ENCODE assay signal across 22 mouse cellular contexts in the genomic region with DNA sequence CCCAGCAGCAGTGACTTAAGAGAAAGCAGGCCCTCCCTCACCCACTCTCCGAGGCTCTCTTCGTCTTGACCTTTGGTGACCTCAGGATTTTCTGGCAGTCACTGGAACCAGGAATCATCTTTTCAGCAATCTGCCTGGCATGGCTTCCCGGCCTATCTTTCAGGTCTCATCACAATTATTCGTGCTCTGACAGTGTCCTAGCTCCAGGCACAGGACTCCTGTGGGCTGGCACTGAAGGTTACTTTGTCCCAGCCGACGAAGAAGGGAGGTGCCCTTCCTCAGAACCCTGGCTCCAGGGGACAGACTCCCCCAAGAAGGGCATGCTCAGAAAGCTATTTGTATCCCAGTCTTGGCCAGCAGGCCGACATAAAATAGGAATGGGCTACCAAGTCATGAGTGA. TPM values are rescaled to one million over a fixed set of nuclear protein-coding genes. Genes with fewer than 3 reads are reported as not detected.
A peak's percentile ranks its signal among the peaks of the same experiment; 100 is the strongest.
DNase-seq lines count a peak whose midpoint lies in the region; ATAC-seq lines count a peak whose summit lies in the region.
"Had no signal": no experiment of that assay in that cellular context is flagged by ENCODE, and none has a peak within 500 bp of the region (broad histone marks: within the 10 kb centered on the region; RNA-seq: fewer than 3 reads in every experiment).

No protein-coding gene starts in this region.

- H3K36me3 ChIP-seq in forebrain, embryonic 12.5 days (replicated peaks): no peaks in the 10 kb centered on the region
- no peaks in the 10 kb centered on the region for H3K36me3 ChIP-seq in forebrain, embryonic 11.5 days (ENCODE audit: control insufficient read depth, insufficient read depth, low read length)
- no peaks in the 10 kb centered on the region for H3K36me3 ChIP-seq in kidney, embryonic 15.5 days
- H3K36me3 ChIP-seq in forebrain, embryonic 16.5 days (ENCODE audit: control insufficient read depth, insufficient read depth): no peaks in the 10 kb centered on the region
- H3K36me3 ChIP-seq: hindbrain, embryonic 10.5 days; limb, embryonic 10.5 days; liver, embryonic 15.5 days; lung, embryonic 15.5 days; stomach, embryonic 15.5 days had no signal

- ATAC-seq in forebrain, embryonic 12.5 days (ENCODE audit: low FRiP score): no peak
- ATAC-seq in forebrain, embryonic 11.5 days (replicated peaks; ENCODE audit: low FRiP score): no peak
- ATAC-seq in kidney, embryonic 15.5 days (replicated peaks; ENCODE audit: low FRiP score): no peak
- ATAC-seq in forebrain, embryonic 16.5 days: no peak
- ATAC-seq: intestine, postnatal 0 days had no signal

- no peak overlapping the region for H3K4me3 ChIP-seq in forebrain, embryonic 12.5 days (replicated peaks)
- no peak overlapping the region for H3K4me3 ChIP-seq in forebrain, embryonic 11.5 days (ENCODE audit: low read depth, low read length)
- no peak overlapping the region for H3K4me3 ChIP-seq in kidney, embryonic 15.5 days (replicated peaks)
- H3K4me3 ChIP-seq in forebrain, embryonic 16.5 days (replicated peaks; ENCODE audit: low read length): no peak overlapping the region
- H3K4me3 ChIP-seq: hindbrain, embryonic 10.5 days; limb, embryonic 10.5 days; liver, embryonic 15.5 days; lung, embryonic 15.5 days; stomach, embryonic 15.5 days had no signal

- no peak overlapping the region for H3K9ac ChIP-seq in forebrain, embryonic 12.5 days
- H3K9ac ChIP-seq in forebrain, embryonic 11.5 days (ENCODE audit: low read length): no peak overlapping the region
- H3K9ac ChIP-seq in kidney, embryonic 15.5 days: no peak overlapping the region
- H3K9ac ChIP-seq in forebrain, embryonic 16.5 days (replicated peaks; ENCODE audit: low read depth, low read length): no peak overlapping the region
- H3K9ac ChIP-seq: liver, embryonic 15.5 days; lung, embryonic 15.5 days; stomach, embryonic 15.5 days had no signal

- H3K27me3 ChIP-seq in forebrain, embryonic 12.5 days: peaks cover 27% of the 10 kb centered on the region
- H3K27me3 ChIP-seq in forebrain, embryonic 11.5 days (ENCODE audit: control insufficient read depth, insufficient read depth, low read length): peaks cover 8% of the 10 kb centered on the region; the same call in 1 of the 2 replicates
- H3K27me3 ChIP-seq in kidney, embryonic 15.5 days: peaks cover 31% of the 10 kb centered on the region
- H3K27me3 ChIP-seq in forebrain, embryonic 16.5 days (replicated peaks; ENCODE audit: control insufficient read depth, insufficient read depth, low read length): no peaks in the 10 kb centered on the region

- 46% methylated on average over 7 of the region's 7 CpGs for WGBS in forebrain, embryonic 12.5 days
- WGBS in forebrain, embryonic 11.5 days: 49% methylated on average over 7 of the region's 7 CpGs
- WGBS in kidney, embryonic 15.5 days: 36% methylated on average over 7 of the region's 7 CpGs
- WGBS in forebrain, embryonic 16.5 days: 59% methylated on average over 7 of the region's 7 CpGs

- DNase-seq in forebrain, embryonic 11.5 days (ENCODE audit: low spot score): no peak
- DNase-seq in kidney, postnatal 4 days: no peak
- peak; percentile 44 for DNase-seq in testis, postnatal 14 days (ENCODE audit: low spot score)
- DNase-seq in spleen, postnatal 36 days (ENCODE audit: low spot score in 2 of 2): no peak
- DNase-seq: adrenal gland, adult 2 months; heart, adult 11 months; kidney, postnatal 36 days; layer of hippocampus, adult 9-11 months; liver; lung, postnatal 36 days; midbrain, embryonic 14.5 days had no signal

- 0 out of 2 replicates have a peak overlapping the region, but pooled peaks have one; percentile 42 for H3K27ac ChIP-seq in forebrain, embryonic 12.5 days
- no peak overlapping the region for H3K27ac ChIP-seq in forebrain, embryonic 11.5 days (ENCODE audit: low read depth, low read length)
- H3K27ac ChIP-seq in kidney, embryonic 15.5 days: peak overlapping the region; percentile 47; the same call in 1 of the 2 replicates
- H3K27ac ChIP-seq in forebrain, embryonic 16.5 days (ENCODE audit: low read length): no peak overlapping the region
- H3K27ac ChIP-seq: hindbrain, embryonic 10.5 days; limb, embryonic 10.5 days; liver, embryonic 15.5 days; lung, embryonic 15.5 days; stomach, embryonic 15.5 days had no signal

- no peak overlapping the region for H3K4me2 ChIP-seq in forebrain, embryonic 12.5 days
- no peak overlapping the region; the same call in 1 of the 2 replicates for H3K4me2 ChIP-seq in forebrain, embryonic 11.5 days (ENCODE audit: low read depth, low read length, severe bottlenecking)
- no peak overlapping the region; the same call in 1 of the 2 replicates for H3K4me2 ChIP-seq in kidney, embryonic 15.5 days
- peak overlapping the region; percentile 7; the same call in 1 of the 2 replicates for H3K4me2 ChIP-seq in forebrain, embryonic 16.5 days (ENCODE audit: low read length)
- H3K4me2 ChIP-seq: heart, embryonic 11.5 days; liver, embryonic 15.5 days; lung, embryonic 15.5 days; stomach, embryonic 15.5 days had no signal

- peaks cover 36% of the 10 kb centered on the region for H3K4me1 ChIP-seq in forebrain, embryonic 12.5 days
- peaks cover 7% of the 10 kb centered on the region for H3K4me1 ChIP-seq in forebrain, embryonic 11.5 days (replicated peaks; ENCODE audit: control insufficient read depth, insufficient read depth, low read length)
- peaks cover 63% of the 10 kb centered on the region for H3K4me1 ChIP-seq in kidney, embryonic 15.5 days
- peaks cover 41% of the 10 kb centered on the region for H3K4me1 ChIP-seq in forebrain, embryonic 16.5 days (replicated peaks; ENCODE audit: control insufficient read depth, insufficient read depth, low read length)

- no peaks in the 10 kb centered on the region for H3K9me3 ChIP-seq in forebrain, embryonic 12.5 days
- H3K9me3 ChIP-seq in forebrain, embryonic 11.5 days (ENCODE audit: control insufficient read depth, low read length): no peaks in the 10 kb centered on the region
- H3K9me3 ChIP-seq in kidney, embryonic 15.5 days (replicated peaks): no peaks in the 10 kb centered on the region
- no peaks in the 10 kb centered on the region for H3K9me3 ChIP-seq in forebrain, embryonic 16.5 days (ENCODE audit: control insufficient read depth, low read length)
- H3K9me3 ChIP-seq: hindbrain, embryonic 10.5 days; limb, embryonic 10.5 days; liver, embryonic 15.5 days; lung, embryonic 15.5 days; stomach, embryonic 15.5 days had no signal

RNA-seq across cellular contexts. Expression of gene Sel1l3, which starts 4.0 kb away (rescaled TPM):
- polyA plus RNA-seq in forebrain, embryonic 12.5 days (2016; fragmentation: Nextera tagmentation; extraction: Ambion mirVana): 9.7 and 10.9 TPM in 2 replicates
- 9.1 and 10.4 TPM in 2 replicates for polyA plus RNA-seq in forebrain, embryonic 11.5 days (2014; fragmentation: Nextera tagmentation; extraction: Ambion mirVana)
- polyA plus RNA-seq in kidney, embryonic 15.5 days (2015; fragmentation: Nextera tagmentation; extraction: Ambion mirVana): 19.0 and 20.1 TPM in 2 replicates
- polyA plus RNA-seq in forebrain, embryonic 16.5 days (2015; fragmentation: Nextera tagmentation; extraction: Ambion mirVana): 9.9 and 10.2 TPM in 2 replicates
- polyA plus RNA-seq: C2C12 had no signal

RNA-seq across cellular contexts. Expression of gene Smim20, which starts 57.1 kb away (rescaled TPM):
- 58.2 and 59.1 TPM in 2 replicates for polyA plus RNA-seq in forebrain, embryonic 12.5 days (2016; fragmentation: Nextera tagmentation; extraction: Ambion mirVana)
- polyA plus RNA-seq in forebrain, embryonic 11.5 days (2014; fragmentation: Nextera tagmentation; extraction: Ambion mirVana): 71.3 and 75.4 TPM in 2 replicates
- 82.0 and 82.7 TPM in 2 replicates for polyA plus RNA-seq in kidney, embryonic 15.5 days (2015; fragmentation: Nextera tagmentation; extraction: Ambion mirVana)
- polyA plus RNA-seq in forebrain, embryonic 16.5 days (2015; fragmentation: Nextera tagmentation; extraction: Ambion mirVana): 63.6 and 75.6 TPM in 2 replicates

Comparison
In these comparisons a context has a peak if more than half of its experiments do, and no peak if none do; other contexts are left out.
1. H3K27ac ChIP-seq: peak in forebrain, embryonic 12.5 days (single experiment) and kidney, embryonic 15.5 days (single experiment); none in forebrain, embryonic 11.5 days (single experiment) and forebrain, embryonic 16.5 days (single experiment).